Mouse (Mus musculus): ENCODE data around the gene Scd4. TPM values are rescaled to one million over a fixed set of nuclear protein-coding genes. Genes with fewer than 3 reads are reported as not detected.
A peak's percentile ranks its signal among the peaks of the same experiment; 100 is the strongest.

Scd4 gene
- polyA plus RNA-seq, 1 experiment = 0.20 TPM

GRCm38 (mm10) chr19:44376511-44376951 is 43.6 kb downstream of the Scd4 start:
- no peaks in the 10 kb centered on the region for H3K36me3 ChIP-seq (ENCODE audit: control insufficient read depth, insufficient read depth, low read length)
- H3K27ac ChIP-seq (ENCODE audit: insufficient read depth, low read length) = peak overlapping the region; percentile 99
- H3K4me1 ChIP-seq (ENCODE audit: control insufficient read depth, insufficient read depth, insufficient read length) = peaks cover 22% of the 10 kb centered on the region; the same call in 1 of the 2 replicates
- DNase-seq (ENCODE audit: low read depth in 1 of 2, low spot score in 2 of 2) = peak; percentile 78 to 97
- WGBS = 22% methylated on average over 3 of the region's 3 CpGs
- TF ChIP-seq CTCF (IDR thresholded peaks at IDR 0.05; ENCODE audit: extremely low read depth, insufficient read depth, insufficient read length, insufficient replicate concordance) (no peak), POLR2A (IDR thresholded peaks at IDR 0.05; ENCODE audit: low read depth, low read length) (peak; percentile 67; the same call in 1 of the 2 replicates)
- H3K27me3 ChIP-seq (ENCODE audit: control insufficient read depth, insufficient read depth, low read length) = no peaks in the 10 kb centered on the region
- no peak overlapping the region for H3K4me3 ChIP-seq (ENCODE audit: extremely low read depth, insufficient read depth, insufficient read length)

GRCm38 (mm10) chr19:44377629-44378375 is 44.9 kb downstream of the Scd4 start:
- 28% methylated on average over 5 of the region's 5 CpGs for WGBS
- Histone ChIP-seq H3K27ac (ENCODE audit: insufficient read depth, low read length) (peak overlapping the region; percentile 99), H3K36me3 (ENCODE audit: control insufficient read depth, insufficient read depth, low read length) (no peaks in the 10 kb centered on the region), H3K4me1 (ENCODE audit: control insufficient read depth, insufficient read depth, insufficient read length) (peaks cover 22% of the 10 kb centered on the region; the same call in 1 of the 2 replicates), H3K27me3 (ENCODE audit: control insufficient read depth, insufficient read depth, low read length) (no peaks in the 10 kb centered on the region), H3K4me3 (ENCODE audit: extremely low read depth, insufficient read depth, insufficient read length) (no peak overlapping the region)
- peak in 1 of 2 experiments; percentile 64 for DNase-seq (ENCODE audit: low read depth in 1 of 2, low spot score in 2 of 2)
- TF ChIP-seq CTCF (IDR thresholded peaks at IDR 0.05; ENCODE audit: extremely low read depth, insufficient read depth, insufficient read length, insufficient replicate concordance) = no peak
- peak; percentile 57 for TF ChIP-seq POLR2A (IDR thresholded peaks at IDR 0.05; ENCODE audit: low read depth, low read length)

- Histone ChIP-seq H3K4me3 (ENCODE audit: extremely low read depth, insufficient read depth, insufficient read length) (peak overlapping the region; percentile 14; the same call in 1 of the 2 replicates), H3K27ac (ENCODE audit: insufficient read depth, low read length) (peak overlapping the region; percentile 95), H3K27me3 (ENCODE audit: control insufficient read depth, insufficient read depth, low read length) (no peaks in the 10 kb centered on the region), H3K36me3 (ENCODE audit: control insufficient read depth, insufficient read depth, low read length) (no peaks in the 10 kb centered on the region), H3K4me1 (ENCODE audit: control insufficient read depth, insufficient read depth, insufficient read length) (peaks cover 29% of the 10 kb centered on the region; the same call in 1 of the 2 replicates)
- DNase-seq (ENCODE audit: low read depth in 1 of 2, low spot score in 2 of 2) = no peak
- TF ChIP-seq POLR2A (IDR thresholded peaks at IDR 0.05; ENCODE audit: low read depth, low read length) = no peak
- no peak for TF ChIP-seq CTCF (IDR thresholded peaks at IDR 0.05; ENCODE audit: extremely low read depth, insufficient read depth, insufficient read length, insufficient replicate concordance)
These were observed 46.2 kb downstream of the Scd4 start for GRCm38 (mm10) chr19:44379090-44379489.

- Histone ChIP-seq H3K27me3 (ENCODE audit: control insufficient read depth, insufficient read depth, low read length) (no peaks in the 10 kb centered on the region), H3K36me3 (ENCODE audit: control insufficient read depth, insufficient read depth, low read length) (no peaks in the 10 kb centered on the region), H3K4me1 (ENCODE audit: control insufficient read depth, insufficient read depth, insufficient read length) (peaks cover 33% of the 10 kb centered on the region; the same call in 1 of the 2 replicates), H3K27ac (ENCODE audit: insufficient read depth, low read length) (peak overlapping the region; percentile 95; the same call in 1 of the 2 replicates), H3K4me3 (ENCODE audit: extremely low read depth, insufficient read depth, insufficient read length) (no peak overlapping the region)
- 91% methylated on average over 4 of the region's 4 CpGs for WGBS
- no peak for TF ChIP-seq POLR2A (IDR thresholded peaks at IDR 0.05; ENCODE audit: low read depth, low read length)
- TF ChIP-seq CTCF (IDR thresholded peaks at IDR 0.05; ENCODE audit: extremely low read depth, insufficient read depth, insufficient read length, insufficient replicate concordance) = no peak
- DNase-seq (ENCODE audit: low read depth in 1 of 2, low spot score in 2 of 2) = no peak
These were observed 47.2 kb downstream of the Scd4 start for GRCm38 (mm10) chr19:44380065-44380464.

GRCm38 (mm10) chr19:44382682-44383321 is 49.9 kb downstream of the Scd4 start:
- peaks cover 37% of the 10 kb centered on the region; the same call in 1 of the 2 replicates for H3K4me1 ChIP-seq (ENCODE audit: control insufficient read depth, insufficient read depth, insufficient read length)
- H3K4me3 ChIP-seq (ENCODE audit: extremely low read depth, insufficient read depth, insufficient read length) = no peak overlapping the region
- H3K27me3 ChIP-seq (ENCODE audit: control insufficient read depth, insufficient read depth, low read length) = no peaks in the 10 kb centered on the region
- H3K27ac ChIP-seq (ENCODE audit: insufficient read depth, low read length) = peak overlapping the region; percentile 89
- H3K36me3 ChIP-seq (ENCODE audit: control insufficient read depth, insufficient read depth, low read length) = no peaks in the 10 kb centered on the region
- DNase-seq (ENCODE audit: low read depth in 1 of 2, low spot score in 2 of 2) = peak; percentile 60 to 90
- TF ChIP-seq POLR2A (IDR thresholded peaks at IDR 0.05; ENCODE audit: low read depth, low read length) (no peak), CTCF (IDR thresholded peaks at IDR 0.05; ENCODE audit: extremely low read depth, insufficient read depth, insufficient read length, insufficient replicate concordance) (no peak)
- 53% methylated on average over 12 of the region's 12 CpGs for WGBS

- 33% methylated on average over 6 of the region's 6 CpGs for whole genome bisulfite sequencing
- no peaks in the 10 kb centered on the region for H3K36me3 ChIP-seq (ENCODE audit: control insufficient read depth, insufficient read depth, low read length)
- H3K4me1 ChIP-seq (ENCODE audit: control insufficient read depth, insufficient read depth, insufficient read length) = peaks cover 39% of the 10 kb centered on the region; the same call in 1 of the 2 replicates
- DNase-seq (ENCODE audit: low read depth in 1 of 2, low spot score in 2 of 2) = no peak
- H3K27ac ChIP-seq (ENCODE audit: insufficient read depth, low read length) = peak overlapping the region; percentile 89
- no peak for TF ChIP-seq CTCF (IDR thresholded peaks at IDR 0.05; ENCODE audit: extremely low read depth, insufficient read depth, insufficient read length, insufficient replicate concordance)
- no peak for TF ChIP-seq POLR2A (IDR thresholded peaks at IDR 0.05; ENCODE audit: low read depth, low read length)
- no peak overlapping the region for H3K4me3 ChIP-seq (ENCODE audit: extremely low read depth, insufficient read depth, insufficient read length)
- H3K27me3 ChIP-seq (ENCODE audit: control insufficient read depth, insufficient read depth, low read length) = no peaks in the 10 kb centered on the region
These were observed 53.1 kb downstream of the Scd4 start for GRCm38 (mm10) chr19:44385887-44386498.
